Mouse (Mus musculus) neural tube, embryonic 14.5 days (tissue): ENCODE measurements around the gene Pcsk2. TPM values are rescaled to one million over a fixed set of nuclear protein-coding genes. Genes with fewer than 3 reads are reported as not detected.

ENCODE experiments used
- ATAC-seq: fragments of 200-750 bp; cut with Nextera tagmentation; 2 replicates; pipeline ENCODE4 v1.8.0; 2017; ENCODE audit warnings: low read depth, mild to moderate bottlenecking, moderate TSS enrichment, moderate library complexity
- H3K27ac ChIP-seq: fragments of 300-500 bp; sonication (generic); 2 replicates; pipeline ENCODE4 v1.5.1; 2014; ENCODE audit warnings: low read depth, mild to moderate bottlenecking, control low read depth, low read length, moderate library complexity, mixed read lengths
- H3K27me3 ChIP-seq: fragments of 300-500 bp; sonication (generic); 2 replicates; pipeline ENCODE4 v1.6.1; 2014; ENCODE audit warnings: low read length; ENCODE audit not compliant: control insufficient read depth, insufficient read depth
- H3K36me3 ChIP-seq: fragments of 300-500 bp; sonication (generic); 2 replicates; pipeline ENCODE4 v1.6.1; 2014; ENCODE audit warnings: low read length, mixed read lengths; ENCODE audit not compliant: control insufficient read depth, insufficient read depth
- H3K4me1 ChIP-seq: fragments of 300-500 bp; sonication (generic); 2 replicates; pipeline ENCODE4 v1.6.1; 2014; ENCODE audit warnings: low read length; ENCODE audit not compliant: control insufficient read depth, insufficient read depth
- H3K4me2 ChIP-seq: fragments of 300-500 bp; sonication (generic); 2 replicates; pipeline ENCODE4 v1.6.1; 2014; ENCODE audit warnings: mild to moderate bottlenecking, low read depth, low read length, control low read depth
- H3K4me3 ChIP-seq: fragments of 300-500 bp; sonication (generic); 2 replicates; pipeline ENCODE4 v1.5.1; 2014; ENCODE audit warnings: low read depth, low read length, control low read depth, mixed read lengths
- H3K9ac ChIP-seq: fragments of 300-500 bp; sonication (generic); replicated peaks from 2 replicates; pipeline ENCODE4 v1.6.1; 2014; ENCODE audit warnings: low read depth, mild to moderate bottlenecking, control low read depth, low read length, mixed read lengths
- H3K9me3 ChIP-seq: fragments of 300-500 bp; sonication (generic); 2 replicates; pipeline ENCODE4 v1.6.1; 2016; ENCODE audit warnings: low read length; ENCODE audit not compliant: control insufficient read depth
- WGBS: fragments of 180-500 bp; shearing (Covaris S2); extraction: QIAGEN DNeasy Blood & Tissue Kit; methylation state at CpG from one replicate; pipeline ENCODE4 v1.1.7; 2014; 5-methylcytosine and 5-hydroxymethylcytosine counted together
- polyA plus RNA-seq: library from polyadenylated mRNA; unstranded; fragments of >200 nt; fragmentation: Nextera tagmentation; extraction: Ambion mirVana; gene quantifications from 2 replicates; pipeline ENCODE4 v1.2.1, GENCODE M21; 2014

Pcsk2 gene
- polyA plus RNA-seq, 1 experiment from 2014 or later, result 37.4 TPM

DNA sequence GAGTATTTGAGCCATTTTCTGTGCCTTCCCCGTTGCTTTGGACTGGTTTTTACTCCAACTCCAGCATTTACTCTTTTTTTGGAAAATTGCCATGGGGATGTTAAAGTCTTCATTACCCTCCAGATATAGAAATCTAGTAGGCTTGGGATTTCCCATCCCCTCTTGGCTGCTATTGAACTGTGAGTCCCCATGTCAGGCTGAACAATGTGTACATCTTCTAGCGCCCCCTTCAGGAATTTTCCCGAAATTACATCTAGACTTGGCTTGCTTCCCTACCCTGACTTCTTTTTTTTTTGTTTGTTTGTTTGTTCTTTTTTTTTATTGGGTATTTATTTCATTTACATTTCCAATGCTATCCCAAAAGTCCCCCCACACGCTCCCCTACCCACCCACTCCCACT, 163.3 kb downstream of the Pcsk2 start:
- H3K27me3 ChIP-seq, result no peaks in the 10 kb centered on the region
- H3K4me3 ChIP-seq, result no peak overlapping the region
- no peaks in the 10 kb centered on the region for H3K9me3 ChIP-seq
- H3K4me1 ChIP-seq, result no peaks in the 10 kb centered on the region
- no peak overlapping the region for H3K9ac ChIP-seq
- H3K36me3 ChIP-seq, result no peaks in the 10 kb centered on the region
- no peak for ATAC-seq
- H3K27ac ChIP-seq, result no peak overlapping the region
- 33% methylated on average over 4 of the region's 4 CpGs for WGBS
- H3K4me2 ChIP-seq, result no peak overlapping the region

DNA sequence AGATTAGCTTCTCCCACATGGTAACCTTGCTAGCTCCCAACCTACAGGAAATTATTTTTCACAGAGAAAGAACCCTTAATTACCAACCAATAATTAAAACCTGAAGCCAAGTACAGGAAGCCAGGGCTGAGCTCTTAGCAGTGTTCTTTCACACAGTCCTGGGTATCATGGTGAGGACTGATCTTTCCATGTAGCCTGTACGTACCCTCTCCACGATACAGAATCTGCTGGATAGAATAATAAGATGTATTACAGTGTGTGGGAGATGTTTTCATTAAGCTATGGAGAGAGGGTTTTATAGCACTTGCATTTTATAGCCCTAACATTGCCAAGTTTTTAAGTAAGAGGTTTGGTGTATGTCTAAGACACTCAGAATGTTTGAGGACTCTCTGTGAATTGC, 164.0 kb downstream of the Pcsk2 start:
- WGBS, result 62% methylated on average over 2 of the region's 2 CpGs
- no peak for ATAC-seq

DNA sequence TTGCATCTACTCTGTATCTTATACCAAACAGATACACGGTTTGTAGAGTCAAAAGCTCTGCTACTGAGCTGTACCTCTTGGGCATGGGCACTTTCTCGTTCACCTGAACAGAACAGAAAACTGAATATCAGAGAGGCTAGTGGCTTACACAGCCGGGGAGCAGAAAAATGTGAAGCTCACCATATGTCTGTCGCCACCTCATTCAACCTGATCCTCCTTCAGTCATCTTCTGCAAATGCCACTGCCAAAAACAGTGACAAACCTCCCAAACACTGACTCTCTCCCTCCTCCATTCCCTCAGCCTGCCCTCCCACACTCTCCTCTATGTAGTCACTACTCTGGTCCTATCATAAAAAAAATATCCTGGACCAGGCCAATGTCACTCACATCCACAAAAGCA, 165.9 kb downstream of the Pcsk2 start:
- Histone ChIP-seq H3K27ac (no peak overlapping the region), H3K4me2 (no peak overlapping the region), H3K4me1 (no peaks in the 10 kb centered on the region), H3K9me3 (no peaks in the 10 kb centered on the region), H3K36me3 (no peaks in the 10 kb centered on the region), H3K4me3 (no peak overlapping the region), H3K9ac (no peak overlapping the region), H3K27me3 (no peaks in the 10 kb centered on the region)
- WGBS, result 89% methylated on average over 4 of the region's 4 CpGs
- no peak for ATAC-seq

More for the DNA sequence above, 164.0 kb downstream of the Pcsk2 start:
- no peak overlapping the region for H3K4me2 ChIP-seq
- no peaks in the 10 kb centered on the region for H3K36me3 ChIP-seq
- H3K27me3 ChIP-seq, result no peaks in the 10 kb centered on the region
- H3K27ac ChIP-seq, result no peak overlapping the region
- no peak overlapping the region for H3K4me3 ChIP-seq
- H3K4me1 ChIP-seq, result no peaks in the 10 kb centered on the region
- no peak overlapping the region for H3K9ac ChIP-seq
- no peaks in the 10 kb centered on the region for H3K9me3 ChIP-seq

GRCm38 (mm10) chr2:143712901-143713300, 166.9 kb downstream of the Pcsk2 start:
- H3K4me2 ChIP-seq, result no peak overlapping the region
- H3K4me3 ChIP-seq, result no peak overlapping the region
- H3K27ac ChIP-seq, result no peak overlapping the region
- no peak overlapping the region for H3K9ac ChIP-seq
- no peaks in the 10 kb centered on the region for H3K9me3 ChIP-seq
- H3K4me1 ChIP-seq, result no peaks in the 10 kb centered on the region
- H3K27me3 ChIP-seq, result no peaks in the 10 kb centered on the region
- no peaks in the 10 kb centered on the region for H3K36me3 ChIP-seq
- 43% methylated on average over 3 of the region's 3 CpGs for WGBS
- no peak for ATAC-seq

GRCm38 (mm10) chr2:143713902-143714301, 167.9 kb downstream of the Pcsk2 start:
- Histone ChIP-seq H3K9ac (no peak overlapping the region), H3K4me2 (no peak overlapping the region), H3K27ac (no peak overlapping the region), H3K36me3 (no peaks in the 10 kb centered on the region), H3K9me3 (no peaks in the 10 kb centered on the region), H3K4me3 (no peak overlapping the region), H3K27me3 (no peaks in the 10 kb centered on the region), H3K4me1 (no peaks in the 10 kb centered on the region)
- WGBS, result 47% methylated on average over 4 of the region's 4 CpGs
- no peak; the same call in 1 of the 2 replicates for ATAC-seq

DNA sequence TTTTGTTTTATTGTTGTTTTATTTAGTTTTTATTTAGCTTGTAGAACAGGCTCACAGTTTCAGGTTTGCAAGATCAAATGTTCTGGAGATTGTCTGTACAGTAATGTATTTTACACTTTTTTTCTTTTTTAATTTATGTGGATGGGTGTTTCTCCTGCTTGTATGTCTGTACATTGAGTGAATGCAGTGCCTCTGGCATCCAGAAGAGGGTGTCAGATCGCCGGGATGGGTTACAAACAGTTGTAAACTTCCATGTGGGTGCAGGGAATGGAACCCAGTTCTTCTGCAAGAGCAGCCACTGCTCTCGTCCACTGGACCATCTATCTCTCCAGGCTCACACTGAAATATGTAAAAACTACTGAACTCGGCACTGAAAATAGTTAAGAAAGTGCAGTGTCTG, 169.2 kb downstream of the Pcsk2 start:
- 68% methylated on average over 4 of the region's 4 CpGs for WGBS
- no peak for ATAC-seq

GRCm38 (mm10) chr2:143723231-143723630, 177.3 kb downstream of the Pcsk2 start:
- Histone ChIP-seq H3K9ac (no peak overlapping the region), H3K27me3 (no peaks in the 10 kb centered on the region), H3K36me3 (no peaks in the 10 kb centered on the region), H3K4me2 (no peak overlapping the region), H3K4me1 (no peaks in the 10 kb centered on the region), H3K4me3 (no peak overlapping the region), H3K27ac (no peak overlapping the region), H3K9me3 (no peaks in the 10 kb centered on the region)
- 26% methylated on average over 4 of the region's 4 CpGs for WGBS
- ATAC-seq, result no peak

More for the DNA sequence above, 169.2 kb downstream of the Pcsk2 start:
- Histone ChIP-seq H3K36me3 (no peaks in the 10 kb centered on the region), H3K9ac (no peak overlapping the region), H3K4me3 (no peak overlapping the region), H3K27me3 (no peaks in the 10 kb centered on the region), H3K9me3 (no peaks in the 10 kb centered on the region), H3K4me2 (no peak overlapping the region), H3K27ac (no peak overlapping the region), H3K4me1 (no peaks in the 10 kb centered on the region)

GRCm38 (mm10) chr2:143724101-143724500, 178.1 kb downstream of the Pcsk2 start:
- no peak overlapping the region for H3K4me2 ChIP-seq
- no peaks in the 10 kb centered on the region for H3K27me3 ChIP-seq
- H3K9me3 ChIP-seq, result no peaks in the 10 kb centered on the region
- no peaks in the 10 kb centered on the region for H3K4me1 ChIP-seq
- no peak overlapping the region for H3K27ac ChIP-seq
- 92% methylated on average over 4 of the region's 4 CpGs for WGBS
- H3K9ac ChIP-seq, result no peak overlapping the region
- no peak overlapping the region for H3K4me3 ChIP-seq
- no peaks in the 10 kb centered on the region for H3K36me3 ChIP-seq
- ATAC-seq, result no peak

DNA sequence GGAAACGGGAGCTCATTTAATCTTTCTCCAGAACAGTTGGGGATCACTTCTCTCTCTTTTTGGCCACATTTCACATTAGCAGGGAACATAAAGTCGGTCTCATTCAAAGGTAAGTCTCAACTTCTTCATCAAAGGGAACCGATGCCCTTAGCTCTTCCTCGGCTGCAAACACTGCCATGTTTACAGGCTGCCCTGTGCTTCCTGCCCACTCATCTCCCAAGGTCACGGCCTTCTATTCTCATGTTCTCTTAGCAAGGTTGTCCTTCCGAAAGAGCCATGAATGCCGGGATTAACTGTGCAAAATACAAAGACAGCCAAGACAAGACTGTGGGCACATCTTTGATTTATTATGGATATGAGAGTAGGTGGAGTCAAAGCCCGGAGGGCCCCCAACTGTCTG, 178.8 kb downstream of the Pcsk2 start:
- H3K4me2 ChIP-seq, result no peak overlapping the region
- no peak overlapping the region for H3K9ac ChIP-seq
- H3K27ac ChIP-seq, result no peak overlapping the region
- no peak overlapping the region for H3K4me3 ChIP-seq
- H3K36me3 ChIP-seq, result no peaks in the 10 kb centered on the region
- WGBS, result 81% methylated on average over 8 of the region's 8 CpGs
- no peaks in the 10 kb centered on the region for H3K9me3 ChIP-seq
- H3K4me1 ChIP-seq, result no peaks in the 10 kb centered on the region
- no peaks in the 10 kb centered on the region for H3K27me3 ChIP-seq
- no peak for ATAC-seq

DNA sequence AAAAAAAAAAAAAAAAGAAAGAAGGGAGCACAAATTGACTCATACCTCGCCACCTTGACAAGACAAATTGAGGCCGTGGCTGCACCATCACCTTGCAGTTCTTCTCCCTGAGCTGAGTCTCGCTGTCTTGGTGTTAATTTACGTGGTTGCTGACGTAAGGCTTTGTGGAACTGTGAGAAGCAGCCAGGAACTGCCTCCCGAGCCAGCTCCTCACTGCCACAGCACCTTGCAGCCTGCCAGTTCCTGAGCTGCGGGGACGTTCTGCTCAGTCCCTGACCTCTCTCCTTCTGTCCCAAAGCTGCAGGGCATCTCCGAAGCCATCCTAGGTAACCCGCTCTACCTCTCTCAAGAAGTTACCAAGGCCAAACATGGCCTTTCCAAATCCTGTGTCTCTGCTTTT, 186.5 kb downstream of the Pcsk2 start:
- Histone ChIP-seq H3K4me2 (no peak overlapping the region), H3K9ac (no peak overlapping the region), H3K27ac (no peak overlapping the region), H3K27me3 (no peaks in the 10 kb centered on the region), H3K4me1 (no peaks in the 10 kb centered on the region), H3K36me3 (no peaks in the 10 kb centered on the region), H3K9me3 (no peaks in the 10 kb centered on the region), H3K4me3 (no peak overlapping the region)
- 81% methylated on average over 10 of the region's 10 CpGs for WGBS
- ATAC-seq, result no peak
